Mouse (Mus musculus): ENCODE data around the gene Aldh3a2.
"Not testable (repeated sequence)": the region's sequence is repeated elsewhere in the genome, so short reads cannot be mapped to it uniquely, and the experiment has no call there.

The Aldh3a2 gene

DNA sequence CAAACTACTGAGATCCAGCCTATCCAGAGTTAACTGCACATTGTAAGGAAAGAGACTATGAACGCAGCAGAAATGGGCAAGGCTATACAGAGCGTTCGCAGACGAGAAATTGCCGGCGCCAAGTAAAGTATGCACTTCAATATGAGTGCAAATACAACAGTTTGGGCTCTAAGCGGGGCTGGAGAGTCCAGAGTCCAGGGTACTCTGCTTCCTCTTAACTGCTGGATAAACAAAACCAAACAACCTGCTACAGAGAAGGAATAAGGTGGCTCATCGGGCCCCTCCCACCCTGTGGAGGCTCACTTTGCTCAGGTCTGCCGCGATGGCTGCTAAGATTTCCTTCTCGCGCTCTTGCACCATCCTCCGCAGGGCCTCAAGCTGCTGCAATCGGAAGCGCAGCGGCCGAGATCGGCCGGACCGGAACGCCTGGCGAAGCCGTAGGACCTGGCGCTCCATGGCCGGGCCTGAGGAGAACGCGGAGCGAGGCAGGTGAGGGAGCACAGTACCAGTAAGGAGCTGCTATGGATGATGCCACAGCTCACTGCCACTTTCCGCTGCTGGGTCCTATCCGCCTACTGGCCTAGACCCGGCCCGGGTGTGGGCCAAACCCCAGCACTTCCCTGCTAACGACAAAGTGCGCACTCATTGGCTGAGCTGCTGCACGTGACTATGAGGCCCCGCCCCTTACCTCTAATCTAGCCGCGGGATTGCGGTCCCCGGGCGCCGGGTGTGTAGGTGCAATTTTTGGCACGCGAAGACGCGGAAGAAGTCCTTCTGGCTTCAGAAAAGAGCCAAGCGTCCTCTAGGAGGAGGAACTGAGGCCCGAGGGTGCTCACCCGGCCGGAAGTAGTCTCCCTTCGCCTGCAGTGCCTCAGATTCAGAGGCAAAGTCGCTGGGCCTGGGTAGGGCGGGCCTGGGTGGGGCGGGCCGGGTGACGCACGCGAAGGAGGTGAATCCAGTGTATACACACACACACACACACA, at the start of gene Aldh3a2:
Gene Aldh3a2, minus strand, starts transcription at position 914 of the 983 bp plus-strand sequence.
- peak; percentile 97 for DNase-seq

DNA sequence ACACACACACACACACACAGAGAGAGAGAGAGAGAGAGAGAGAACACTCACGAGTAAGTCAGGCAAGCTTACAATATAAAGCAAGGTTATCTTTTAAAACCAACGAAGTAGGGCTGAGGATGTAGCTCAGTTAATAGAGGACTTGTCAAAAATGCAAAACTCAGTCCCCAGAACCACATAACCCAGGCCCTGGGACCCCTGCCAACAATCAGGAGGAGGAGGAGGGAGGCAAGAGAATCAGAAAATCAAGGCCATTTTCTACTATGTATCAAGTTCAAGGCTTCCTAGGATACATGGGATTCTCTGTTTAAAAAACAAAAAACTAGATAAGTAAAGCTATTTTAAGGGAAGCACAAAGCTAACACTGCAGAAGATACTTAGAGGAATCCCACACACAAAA, 49.6 kb upstream of the Aldh3a2 start:
- DNase-seq: no peak

DNA sequence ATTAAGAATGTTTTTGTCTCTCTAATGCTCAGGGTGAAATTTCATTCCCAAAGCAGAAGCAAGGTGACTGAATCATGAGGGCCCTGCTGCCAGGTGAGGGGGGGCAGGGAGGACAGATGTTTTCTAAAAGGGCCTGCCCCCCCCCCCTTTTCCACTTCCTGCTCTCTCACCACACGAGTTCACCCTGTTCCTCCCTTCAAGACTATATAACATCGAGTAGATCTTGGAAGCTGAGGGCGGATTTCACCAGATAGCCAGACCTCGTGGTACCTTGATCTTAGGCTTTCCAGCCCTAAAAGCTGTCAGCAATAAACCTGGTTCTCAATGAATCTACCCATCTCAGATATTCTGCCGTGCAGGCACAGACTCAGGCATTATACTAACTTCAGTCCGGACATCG, 43.1 kb upstream of the Aldh3a2 start:
- peak; percentile 55 for DNase-seq

DNA sequence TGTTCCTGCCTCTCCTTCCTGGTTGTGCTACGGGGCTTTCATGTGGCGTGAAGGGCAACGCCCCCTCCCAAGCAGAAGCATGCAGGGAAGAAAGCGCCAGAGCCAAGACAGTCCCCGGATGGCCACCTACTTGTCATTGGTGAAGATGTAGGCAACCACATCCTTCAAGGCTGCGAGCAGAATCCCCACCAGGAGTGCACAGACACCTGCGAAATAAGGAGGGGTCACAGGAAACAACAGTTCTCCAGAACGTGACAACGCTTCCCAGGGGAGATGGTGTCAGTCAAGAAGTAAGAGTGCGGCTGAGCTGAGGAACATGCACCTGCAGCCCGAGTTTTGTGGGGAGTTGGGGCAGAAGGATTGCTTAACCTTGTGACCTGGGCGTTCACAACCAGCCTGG, 42.6 kb upstream of the Aldh3a2 start:
- peak; percentile 71 for DNase-seq

DNA sequence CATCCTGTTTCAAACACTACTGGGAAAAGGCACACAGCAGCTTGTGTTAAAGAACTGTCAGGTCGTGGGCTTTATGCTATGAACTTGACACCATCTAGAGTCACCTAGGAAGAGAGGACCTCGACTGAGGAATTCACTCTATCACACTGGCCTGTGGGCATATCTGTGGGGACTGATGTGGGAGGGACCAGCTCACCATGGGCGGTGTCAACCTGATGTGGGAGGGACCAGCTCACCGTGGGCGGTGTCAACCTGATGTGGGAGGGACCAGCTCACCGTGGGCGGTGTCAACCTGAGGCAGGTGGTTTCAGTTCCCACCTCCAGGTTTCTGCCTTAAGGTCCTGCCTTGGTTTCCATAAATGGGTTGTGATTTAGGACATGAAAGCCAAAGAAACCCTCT, 40.5 kb upstream of the Aldh3a2 start:
- peak; percentile 51 for DNase-seq

DNA sequence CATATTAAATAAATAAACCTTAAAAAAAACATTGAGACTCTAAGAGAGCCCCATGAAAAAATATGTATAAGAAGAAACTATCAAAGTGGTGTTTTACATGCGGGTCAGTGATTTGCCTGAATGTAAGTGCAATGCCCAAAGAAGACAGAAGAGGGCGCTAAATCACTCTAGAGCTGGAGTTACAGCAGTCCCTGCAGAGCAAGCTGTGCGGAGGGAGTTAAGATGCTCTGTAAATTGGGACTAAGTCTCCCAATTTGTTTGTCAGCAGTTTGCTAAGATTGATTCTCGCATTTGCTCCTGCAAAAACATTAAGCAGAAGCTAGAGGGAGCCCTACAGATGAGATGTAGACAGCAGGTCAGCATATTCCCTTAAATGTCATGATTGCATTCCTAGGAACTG, 38.1 kb upstream of the Aldh3a2 start:
- DNase-seq: peak; percentile 76

DNA sequence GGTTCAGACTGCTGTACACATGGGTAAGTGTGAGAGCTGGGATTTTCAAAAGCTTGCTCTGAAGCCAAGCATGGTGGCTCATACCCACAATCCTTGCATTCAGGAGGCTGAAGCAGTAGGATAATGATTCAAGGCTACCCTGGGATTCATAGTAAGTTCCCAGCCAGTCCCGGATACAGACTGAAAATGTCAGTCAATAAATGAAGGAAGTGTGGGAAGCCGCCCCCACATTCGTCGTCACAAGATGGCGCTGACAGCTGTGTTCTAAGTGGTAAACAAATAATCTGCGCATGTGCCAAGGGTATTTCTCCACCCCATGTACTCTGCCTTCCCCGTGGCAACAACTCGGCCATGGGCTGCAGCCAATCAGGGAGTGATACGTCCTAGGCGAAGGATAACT, 37.3 kb upstream of the Aldh3a2 start:
- DNase-seq: not testable (repeated sequence)

DNA sequence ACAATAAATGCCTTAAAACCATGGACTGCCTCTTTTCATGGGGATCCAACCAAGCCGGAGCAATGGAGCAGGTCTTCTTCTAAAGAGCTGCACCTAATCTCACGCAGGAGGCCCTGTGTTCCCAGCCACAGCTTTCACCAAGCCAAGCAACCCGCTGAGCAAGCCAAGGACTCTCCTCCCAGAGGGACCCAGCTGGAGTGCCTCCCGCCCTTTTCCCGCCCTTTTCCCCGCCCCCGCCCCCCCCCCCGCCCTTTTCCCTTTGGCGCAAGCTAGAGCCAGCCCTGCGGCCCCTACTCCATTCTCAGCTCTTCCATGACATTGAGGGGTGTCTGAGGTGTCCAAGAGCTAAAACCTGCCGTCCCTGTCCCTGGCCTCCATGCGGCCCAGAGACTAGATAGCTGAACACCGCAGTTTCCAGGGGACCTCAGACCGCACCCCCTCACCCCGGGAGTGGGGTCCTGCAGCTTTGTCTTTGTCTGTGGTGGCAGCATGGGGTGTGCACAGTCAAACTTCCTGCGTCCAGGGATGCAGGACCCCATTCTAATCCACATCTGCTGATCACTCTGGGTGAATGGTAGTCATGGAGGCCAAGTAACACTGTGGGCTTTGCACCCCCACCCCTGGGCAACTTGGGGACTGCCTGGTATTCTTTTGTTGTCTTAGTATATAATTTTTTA, 33.6 kb upstream of the Aldh3a2 start:
- no peak for DNase-seq

DNA sequence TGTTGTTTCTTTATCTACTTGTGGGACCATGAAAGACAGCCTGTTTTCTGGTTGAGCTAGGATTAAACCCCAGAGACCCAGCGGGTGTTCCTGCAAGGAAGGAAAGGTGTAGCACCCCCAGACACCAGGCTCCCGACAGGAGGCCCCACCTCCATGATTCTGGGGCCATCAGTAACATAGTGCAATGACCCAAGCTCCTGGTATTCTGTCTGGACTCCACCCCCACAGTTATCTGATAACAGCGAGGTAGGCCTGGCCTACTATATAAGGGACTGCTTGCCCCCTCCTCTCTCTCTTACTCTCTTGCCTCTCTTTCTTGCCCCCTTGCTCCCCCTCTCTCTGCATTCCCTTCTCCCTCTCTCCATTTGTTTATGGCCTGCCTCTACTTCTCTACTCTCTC, 32.9 kb upstream of the Aldh3a2 start:
- no peak for DNase-seq

DNA sequence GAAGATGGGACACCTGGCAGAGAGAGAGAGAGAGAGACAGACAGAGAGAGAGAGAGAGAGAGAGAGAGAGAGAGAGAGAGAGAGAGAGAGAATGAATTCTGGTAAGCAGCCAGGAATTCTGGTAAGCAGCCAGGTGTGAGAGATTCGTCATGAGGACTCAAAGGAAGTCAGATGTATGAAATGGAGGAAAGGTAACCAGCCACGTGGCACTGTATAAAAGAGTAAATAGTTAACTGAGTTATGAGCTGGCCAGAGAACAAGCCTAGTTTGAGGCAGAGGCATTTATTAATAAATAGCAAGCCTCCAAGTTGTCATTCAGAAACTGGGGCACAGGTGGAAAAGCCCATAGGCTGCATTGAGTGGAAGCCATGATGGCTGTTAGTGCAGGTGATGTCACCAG, 30.6 kb upstream of the Aldh3a2 start:
- no peak for DNase-seq

DNA sequence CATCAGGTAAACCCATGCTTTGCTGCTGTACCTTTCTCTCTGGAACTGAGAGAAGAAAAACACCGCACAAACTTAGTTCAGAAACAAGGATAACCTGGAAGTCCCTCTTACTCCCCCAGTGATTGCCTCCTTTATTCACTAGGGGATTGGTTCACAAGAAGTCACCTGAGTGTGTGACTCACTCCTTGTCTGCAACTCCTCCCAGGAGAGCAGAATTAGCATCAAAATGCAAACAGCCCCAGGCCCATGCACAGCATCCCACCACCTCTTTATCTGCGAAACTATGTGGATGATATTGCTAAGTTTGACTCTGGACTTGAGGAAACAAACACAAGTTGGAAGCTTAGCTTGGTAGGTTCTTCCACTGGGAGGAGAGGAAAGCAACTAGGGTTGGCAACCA, 30.1 kb upstream of the Aldh3a2 start:
- no peak for DNase-seq

DNA sequence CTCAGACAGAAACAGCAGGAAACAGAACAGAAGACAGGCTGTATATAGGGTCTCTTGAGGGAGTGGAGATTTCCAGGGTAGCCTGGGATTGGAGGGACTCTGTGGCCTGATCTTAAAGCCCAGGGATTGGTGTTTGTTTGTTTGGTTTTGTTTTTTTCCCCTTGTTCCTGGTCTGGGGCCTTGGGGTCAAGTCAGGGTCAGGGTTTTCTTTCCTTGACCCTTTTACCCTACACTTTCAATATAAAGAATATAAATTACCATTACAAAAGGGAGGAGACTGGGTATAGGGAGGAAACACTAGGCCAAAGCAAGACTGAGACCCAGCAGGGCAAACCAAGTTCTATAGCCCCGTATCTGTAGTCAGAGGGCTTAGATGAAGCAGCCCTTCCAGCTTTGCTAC, 29.3 kb upstream of the Aldh3a2 start:
- DNase-seq: no peak

DNA sequence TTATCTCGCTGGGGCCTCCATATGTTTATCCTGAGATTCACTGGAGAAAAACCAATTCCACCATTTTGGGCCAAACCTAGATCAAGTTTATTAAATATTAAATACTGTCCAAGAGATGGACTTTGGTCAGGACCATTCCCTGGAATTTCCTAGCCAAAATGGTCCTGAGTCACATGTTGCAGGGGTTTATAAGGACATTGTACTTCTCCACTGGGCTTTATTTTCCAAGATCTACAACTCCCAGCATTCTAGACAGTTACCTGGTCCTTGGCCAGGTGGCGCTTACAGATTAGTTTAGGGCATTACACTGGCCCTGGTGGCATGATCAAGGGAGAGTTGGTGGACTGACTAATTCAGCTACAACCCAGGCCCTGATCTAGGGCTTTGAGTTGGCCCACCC, 28.3 kb upstream of the Aldh3a2 start:
- DNase-seq: no peak

DNA sequence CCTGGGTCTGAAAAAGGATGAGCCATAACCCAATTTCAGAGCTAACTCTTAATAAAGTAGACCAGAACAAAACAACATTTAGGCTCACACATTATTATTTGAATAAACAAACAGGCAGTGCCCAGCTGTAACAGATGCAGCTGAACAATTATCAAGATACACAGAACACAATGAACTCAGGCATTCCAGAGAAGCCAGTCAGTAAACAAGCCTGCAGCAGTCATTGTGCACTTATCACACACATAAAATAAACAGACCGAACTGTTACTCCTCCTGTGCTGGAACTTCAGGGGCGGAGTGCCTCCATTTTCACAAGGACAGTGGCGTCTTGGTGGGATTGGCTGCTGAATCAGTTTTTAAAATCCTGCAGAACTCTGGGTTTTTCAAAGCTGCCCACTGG, 27.2 kb upstream of the Aldh3a2 start:
- DNase-seq: no peak

DNA sequence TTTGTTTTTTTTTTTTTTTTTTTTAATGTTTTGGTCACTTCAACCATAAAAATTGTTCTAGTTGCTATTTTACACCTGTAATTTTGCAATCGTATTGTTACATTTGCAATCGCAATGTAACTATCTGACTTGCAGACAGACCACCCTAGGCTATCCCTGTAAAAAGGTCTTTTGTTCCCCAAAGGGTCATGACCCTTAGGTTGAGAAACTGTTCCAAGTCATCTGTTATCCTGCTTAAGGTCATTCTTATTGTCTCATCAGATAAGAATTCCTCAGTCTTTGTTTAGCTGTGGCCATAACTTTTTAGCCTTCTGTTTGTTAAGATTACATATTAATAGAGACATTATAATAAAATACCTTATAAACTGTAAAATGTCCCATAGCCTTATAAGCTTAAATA, 26.0 kb upstream of the Aldh3a2 start:
- DNase-seq: no peak

DNA sequence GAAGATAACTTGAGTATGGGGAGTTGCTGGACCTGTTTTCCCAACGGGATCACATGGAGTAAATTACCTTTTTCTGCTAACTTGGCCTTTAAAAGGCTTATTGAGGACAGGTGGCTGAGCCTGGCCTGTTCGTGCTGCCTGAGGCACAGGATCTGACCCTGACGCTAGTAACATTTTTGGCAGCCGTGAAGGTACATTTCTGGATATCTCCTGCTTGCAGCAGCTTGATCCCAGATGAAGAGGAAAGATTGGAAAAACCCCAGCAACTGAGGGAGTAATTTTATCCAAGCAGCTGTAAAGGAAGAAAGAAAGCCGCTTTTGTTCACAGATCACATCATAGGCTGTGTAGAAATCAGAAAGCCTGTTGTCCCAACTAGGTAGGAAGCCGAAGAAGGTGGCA, 17.1 kb upstream of the Aldh3a2 start:
- DNase-seq: no peak

DNA sequence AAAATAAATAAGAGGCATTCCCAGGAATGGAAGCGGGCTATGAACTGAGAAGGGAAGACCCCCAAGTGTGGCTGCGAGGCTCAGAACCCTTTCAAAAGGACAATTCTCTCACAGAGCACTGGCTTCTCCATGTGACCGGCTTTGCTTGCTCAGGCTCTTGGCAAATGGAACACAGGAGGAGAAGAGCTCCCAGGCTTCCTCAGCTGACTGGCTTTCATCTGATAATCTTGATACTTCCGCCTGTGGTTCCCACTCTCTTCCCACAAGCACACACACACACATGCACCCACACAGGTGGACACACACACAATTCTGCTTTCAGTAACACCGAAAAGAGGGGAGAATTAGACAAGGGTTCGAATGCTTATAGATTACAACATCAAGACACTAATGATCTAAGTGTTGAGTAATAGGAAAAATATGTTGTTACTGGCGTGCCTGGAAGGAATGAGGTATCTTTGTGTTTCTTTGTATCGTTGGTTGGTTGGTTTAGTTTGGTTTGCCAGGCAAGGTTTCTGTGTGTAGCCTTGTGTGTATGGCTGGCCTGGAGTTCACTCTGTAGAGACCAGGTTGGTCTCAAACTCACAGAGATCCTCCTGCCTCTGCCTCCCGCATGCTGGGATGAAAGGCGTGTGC, 16.3 kb upstream of the Aldh3a2 start:
- no peak for DNase-seq

DNA sequence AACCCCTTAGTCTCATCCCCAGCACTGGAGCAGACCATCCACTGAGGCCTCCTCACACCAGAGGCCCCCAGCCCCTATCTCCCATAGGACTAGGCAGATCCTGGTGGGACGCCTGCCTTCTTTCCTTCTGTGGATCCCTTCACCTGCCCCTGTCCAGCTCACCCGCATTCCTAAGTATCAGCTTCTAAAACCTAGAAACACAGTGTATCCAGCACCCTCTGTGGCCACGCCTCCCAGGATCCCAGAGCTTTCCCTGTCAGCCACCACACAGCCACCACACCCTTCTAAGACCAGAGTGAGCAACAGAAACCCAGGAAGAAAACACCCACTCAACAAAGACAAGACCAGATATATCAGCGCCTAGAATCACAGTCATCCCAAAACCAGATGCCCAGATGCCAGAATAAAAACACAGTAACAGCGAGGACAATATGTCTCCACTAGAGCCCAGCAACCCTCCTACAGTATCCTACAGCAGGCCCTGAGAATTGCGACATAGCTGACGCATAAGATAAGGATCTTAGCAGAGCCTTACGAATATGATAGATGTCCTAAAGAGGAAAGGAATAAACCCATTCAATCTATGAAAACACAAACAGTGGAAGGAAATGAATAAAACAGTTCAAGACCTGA, 11.3 kb upstream of the Aldh3a2 start:
- DNase-seq: no peak

DNA sequence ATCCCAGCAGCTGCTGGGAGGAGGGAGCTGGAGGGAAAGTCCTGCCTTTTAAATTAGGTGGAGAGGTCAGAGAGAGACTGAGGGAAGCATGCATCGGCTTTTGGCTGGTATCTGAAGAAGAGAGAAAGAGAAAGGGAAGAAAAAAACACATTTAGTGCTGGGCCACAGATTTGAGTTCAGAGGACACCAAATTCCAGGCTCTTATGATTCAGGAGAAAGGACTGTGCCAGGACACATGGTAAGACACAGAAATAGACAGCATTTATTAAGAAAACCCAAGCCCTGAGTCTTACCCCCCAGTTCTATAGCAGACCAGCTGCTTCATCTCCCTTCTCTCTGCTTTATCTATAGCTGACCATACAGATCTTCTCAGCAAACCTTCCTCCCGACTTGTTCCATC, 10.7 kb upstream of the Aldh3a2 start:
- DNase-seq: no peak

DNA sequence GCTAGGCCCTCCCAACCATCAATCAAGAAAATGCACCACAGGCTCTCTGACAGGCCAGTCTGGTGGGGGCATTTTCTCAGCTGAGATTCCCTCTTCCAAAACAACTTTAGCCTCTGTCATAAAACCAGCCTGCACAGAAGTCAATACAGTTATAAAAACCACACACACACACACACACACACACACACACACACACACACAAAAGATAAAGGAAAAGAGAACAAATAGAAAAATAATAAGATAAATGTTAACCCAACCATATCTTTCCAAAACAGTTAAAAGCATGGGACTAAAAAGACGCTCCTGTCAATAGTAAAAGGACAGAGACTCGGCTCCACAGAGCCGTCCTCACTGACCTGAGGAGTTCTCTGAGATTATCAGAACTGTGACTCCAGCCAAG, 9.2 kb upstream of the Aldh3a2 start:
- no peak for DNase-seq

DNA sequence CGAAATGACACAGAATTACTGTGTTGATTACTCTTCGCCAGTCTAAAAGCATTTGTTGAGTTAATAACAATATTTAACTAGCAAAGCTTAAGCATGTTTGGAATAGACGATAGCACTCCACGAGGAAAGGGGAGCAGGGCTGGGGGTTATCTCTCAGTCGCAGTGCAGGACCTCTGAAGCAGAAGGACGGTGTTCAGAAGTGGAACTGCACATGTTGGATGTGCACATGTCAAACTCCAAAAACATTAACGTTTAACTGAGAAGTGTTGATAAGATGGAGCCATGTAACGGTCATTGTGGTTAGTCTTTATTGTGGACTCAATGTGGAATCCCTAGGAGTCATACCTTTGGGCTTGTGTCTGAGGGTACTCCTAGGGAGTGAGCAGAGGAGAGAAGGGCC, 7.8 kb upstream of the Aldh3a2 start:
- DNase-seq: no peak

DNA sequence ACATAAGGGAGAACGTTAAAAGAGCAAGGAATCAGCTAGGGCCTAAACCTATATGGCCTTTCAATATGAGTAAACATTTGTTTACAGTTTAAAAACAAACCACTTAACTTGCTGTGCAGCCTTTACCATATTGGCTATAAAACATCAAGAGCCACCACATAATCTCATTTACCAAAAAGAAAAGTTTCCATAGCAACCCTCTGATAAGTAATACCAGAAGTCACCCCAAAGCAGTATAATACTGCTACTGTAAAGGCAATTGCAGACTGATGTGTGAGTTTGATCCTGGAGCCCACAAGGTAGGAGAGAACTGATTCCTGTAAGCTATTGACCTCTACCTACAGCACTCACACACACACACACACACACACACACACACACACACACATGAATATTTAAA, 7.2 kb upstream of the Aldh3a2 start:
- DNase-seq: no peak

DNA sequence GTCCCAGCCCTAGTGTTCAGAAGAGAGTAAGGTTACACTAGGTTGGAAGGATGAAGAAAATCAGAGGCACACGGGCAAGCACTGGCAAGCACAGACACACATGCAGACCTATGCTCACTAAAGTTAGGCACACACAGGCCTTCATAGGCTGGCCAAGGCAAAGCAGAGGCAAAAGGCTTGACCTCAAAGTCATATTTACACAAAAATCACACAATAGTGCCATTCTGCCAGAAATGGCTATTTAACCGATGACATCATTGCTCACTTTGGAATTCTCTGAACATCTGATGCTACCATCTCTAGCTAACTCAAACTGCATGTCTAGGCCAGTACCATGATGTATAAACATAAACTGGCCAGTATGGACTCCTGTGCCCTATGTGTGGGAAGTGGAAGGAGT, 6.7 kb upstream of the Aldh3a2 start:
- no peak for DNase-seq

Data from thymus, postnatal 4 days (tissue).